Mouse (Mus musculus): Measurements from ENCODE around the gene Polr3gl.
A peak's percentile ranks its signal among the peaks of the same experiment; 100 is the strongest.
"Not testable (repeated sequence)": the region's sequence is repeated elsewhere in the genome, so short reads cannot be mapped to it uniquely, and the experiment has no call there.

Polr3gl gene

GRCm38 (mm10) chr3:96593790-96594560 is at the start of gene Polr3gl:
Polr3gl (minus strand) TSS chr3:96594181.
- peak; percentile 91 to 94 for DNase-seq (ENCODE audit: low spot score in 2 of 2)

GRCm38 (mm10) chr3:96639219-96639618 is 45.2 kb upstream of the Polr3gl start:
- no peak for DNase-seq (ENCODE audit: low spot score in 2 of 2)

- no peak for DNase-seq (ENCODE audit: low spot score in 2 of 2)
Measured at GRCm38 (mm10) chr3:96636448-96636847, 42.5 kb upstream of the Polr3gl start.

- no peak for DNase-seq (ENCODE audit: low spot score in 2 of 2)
Measured at GRCm38 (mm10) chr3:96635906-96636305, 41.9 kb upstream of the Polr3gl start.

- DNase-seq (ENCODE audit: low spot score in 2 of 2), result peak; percentile 79 to 82
Measured at GRCm38 (mm10) chr3:96634928-96635879, 41.2 kb upstream of the Polr3gl start, which contains the start of the genes Pex11b and Gm42957. Pex11b (plus strand) TSS chr3:96635376. Gm42957 (plus strand) TSS chr3:96635474.

- no peak for DNase-seq (ENCODE audit: low spot score in 2 of 2)
Measured at GRCm38 (mm10) chr3:96634015-96634414, 40.0 kb upstream of the Polr3gl start.

- no peak for DNase-seq (ENCODE audit: low spot score in 2 of 2)
Measured at GRCm38 (mm10) chr3:96632058-96632457, 38.1 kb upstream of the Polr3gl start.

- peak; percentile 95 for DNase-seq (ENCODE audit: low spot score in 2 of 2)
Measured at GRCm38 (mm10) chr3:96629729-96630600, 36.0 kb upstream of the Polr3gl start, which contains the start of gene Rbm8a. Rbm8a (plus strand) TSS chr3:96629933.

GRCm38 (mm10) chr3:96623201-96623600 is 29.2 kb upstream of the Polr3gl start:
- no peak for DNase-seq (ENCODE audit: low spot score in 2 of 2)

GRCm38 (mm10) chr3:96617941-96618340 is 24.0 kb upstream of the Polr3gl start:
- DNase-seq (ENCODE audit: low spot score in 2 of 2), result no peak

GRCm38 (mm10) chr3:96606618-96607017 is 12.6 kb upstream of the Polr3gl start:
- DNase-seq (ENCODE audit: low spot score in 2 of 2), result no peak

- not testable (repeated sequence) for DNase-seq (ENCODE audit: low spot score in 2 of 2)
Measured at GRCm38 (mm10) chr3:96606007-96606406, 12.0 kb upstream of the Polr3gl start.

GRCm38 (mm10) chr3:96603311-96603710 is 9.3 kb upstream of the Polr3gl start:
- DNase-seq (ENCODE audit: low spot score in 2 of 2), result no peak

GRCm38 (mm10) chr3:96602704-96603084 is 8.7 kb upstream of the Polr3gl start:
- no peak for DNase-seq (ENCODE audit: low spot score in 2 of 2)

GRCm38 (mm10) chr3:96601941-96602703 is 8.1 kb upstream of the Polr3gl start:
- no peak for DNase-seq (ENCODE audit: low spot score in 2 of 2)

- DNase-seq (ENCODE audit: low spot score in 2 of 2), result peak; percentile 55
Measured at GRCm38 (mm10) chr3:96601251-96601787, 7.3 kb upstream of the Polr3gl start.

- peak; percentile 92 for DNase-seq (ENCODE audit: low spot score in 2 of 2)
Measured at GRCm38 (mm10) chr3:96600639-96601250, 6.8 kb upstream of the Polr3gl start, which contains the start of gene Lix1l. Lix1l (plus strand) TSS chr3:96601149.

- no peak for DNase-seq (ENCODE audit: low spot score in 2 of 2)
Measured at GRCm38 (mm10) chr3:96599411-96599810, 5.4 kb upstream of the Polr3gl start.

- DNase-seq (ENCODE audit: low spot score in 2 of 2), result no peak
Measured at GRCm38 (mm10) chr3:96599069-96599393, 5.0 kb upstream of the Polr3gl start.
